Mouse (Mus musculus) spleen, embryonic (tissue): Measurements from ENCODE around the gene Cdh24.

ENCODE experiments used
- CTCF ChIA-PET: fragments of 350-600 bp; sonication (Branson Sonifier 250); formaldehyde crosslinking; loops from one replicate; lab custom pipeline; 2022; lab: Charles Lee

The Cdh24 gene

GRCm38 (mm10) chr14:54641305-54641969 is at the start of gene Cdh24:
Gene Cdh24 (minus strand): TSS chr14:54641364.
- CTCF ChIA-PET: interaction anchor here (0.6 to 1.0 kb wide), 2 partner anchors 22 to 151 kb away, joined by 3 to 7 read pairs; no protein-coding TSS in a partner anchor

GRCm38 (mm10) chr14:54687251-54687650 is 46.1 kb upstream of the Cdh24 start:
- CTCF ChIA-PET: no interaction called here

GRCm38 (mm10) chr14:54686522-54687143 is 45.5 kb upstream of the Cdh24 start, which contains the start of gene Acin1:
Gene Acin1 (minus strand): TSS chr14:54686931.
- CTCF ChIA-PET: no interaction called here

- CTCF ChIA-PET: no interaction called here
Observed at GRCm38 (mm10) chr14:54686063-54686521, 44.9 kb upstream of the Cdh24 start, which contains the start of gene 1700123O20Rik. Gene 1700123O20Rik (plus strand): TSS chr14:54686216.

- CTCF ChIA-PET: no interaction called here
Observed at GRCm38 (mm10) chr14:54685471-54685870, 44.3 kb upstream of the Cdh24 start.

GRCm38 (mm10) chr14:54682396-54682795 is 41.2 kb upstream of the Cdh24 start:
- CTCF ChIA-PET: interaction anchor here (0.6 kb wide), 1 partner anchor 31 kb away, joined by 5 read pairs; no protein-coding TSS in a partner anchor

- CTCF ChIA-PET: interaction anchor here (0.7 to 1.4 kb wide), 2 partner anchors 20 to 35 kb away, joined by 3 to 4 read pairs; no protein-coding TSS in a partner anchor
Observed at GRCm38 (mm10) chr14:54678657-54679304, 37.6 kb upstream of the Cdh24 start.

- CTCF ChIA-PET: interaction anchor here (0.7 kb wide), 1 partner anchor 67 kb away, joined by 4 read pairs; no protein-coding TSS in a partner anchor
Observed at GRCm38 (mm10) chr14:54676290-54676689, 35.1 kb upstream of the Cdh24 start.

- CTCF ChIA-PET: interaction anchor here (0.6 to 1.0 kb wide), 3 partner anchors 15 to 21 kb away, joined by 3 to 4 read pairs (median 3); no protein-coding TSS in a partner anchor
Observed at GRCm38 (mm10) chr14:54674317-54674716, 33.2 kb upstream of the Cdh24 start.

GRCm38 (mm10) chr14:54669381-54669780 is 28.2 kb upstream of the Cdh24 start:
- CTCF ChIA-PET: no interaction called here

- CTCF ChIA-PET: no interaction called here
Observed at GRCm38 (mm10) chr14:54664477-54665222, 23.5 kb upstream of the Cdh24 start.

GRCm38 (mm10) chr14:54660009-54660408 is 18.8 kb upstream of the Cdh24 start:
- CTCF ChIA-PET: interaction anchor here (0.9 kb wide), 1 partner anchor 11 kb away, joined by 3 read pairs; no protein-coding TSS in a partner anchor

- CTCF ChIA-PET: interaction anchor here (0.6 kb wide), 1 partner anchor 21 kb away, joined by 3 read pairs; no protein-coding TSS in a partner anchor
Observed at GRCm38 (mm10) chr14:54653496-54653895, 12.3 kb upstream of the Cdh24 start.

GRCm38 (mm10) chr14:54652787-54653186 is 11.6 kb upstream of the Cdh24 start:
- CTCF ChIA-PET: no interaction called here

- CTCF ChIA-PET: interaction anchor here (0.6 to 1.4 kb wide), 2 partner anchors 32 to 230 kb away, joined by 3 read pairs; no protein-coding TSS in a partner anchor
Observed at GRCm38 (mm10) chr14:54651556-54651955, 10.4 kb upstream of the Cdh24 start.

- CTCF ChIA-PET: interaction anchor here (0.6 to 1.4 kb wide), 2 partner anchors 33 to 186 kb away, joined by 3 to 4 read pairs; no protein-coding TSS in a partner anchor
Observed at GRCm38 (mm10) chr14:54650621-54651454, 9.7 kb upstream of the Cdh24 start.

GRCm38 (mm10) chr14:54647900-54648299 is 6.7 kb upstream of the Cdh24 start:
- CTCF ChIA-PET: interaction anchor here (1.2 kb wide), 2 partner anchors 12 to 70 kb away, joined by 3 read pairs; partner anchors contain the start of gene Ajuba

- CTCF ChIA-PET: no interaction called here
Observed at GRCm38 (mm10) chr14:54646898-54647636, 5.9 kb upstream of the Cdh24 start.

- CTCF ChIA-PET: interaction anchor here (0.5 kb wide), 1 partner anchor 34 kb away, joined by 5 read pairs; no protein-coding TSS in a partner anchor
Observed at GRCm38 (mm10) chr14:54646455-54646854, 5.3 kb upstream of the Cdh24 start.
